Mouse (Mus musculus) activated CD4-positive, CD25-positive, alpha-beta regulatory T cell, adult 4 months (primary cell): ENCODE data around the gene Dhx37. TPM values are rescaled to one million over a fixed set of nuclear protein-coding genes. Genes with fewer than 3 reads are reported as not detected.
"Not testable (repeated sequence)": the region's sequence is repeated elsewhere in the genome, so short reads cannot be mapped to it uniquely, and the experiment has no call there.

ENCODE experiments used
- ATAC-seq: one replicate; pipeline ENCODE4 v1.8.0; 2017
- polyA plus RNA-seq, 2 experiments: library from polyadenylated mRNA; unstranded; fragments of 100-300 nt; shearing (Covaris generic); gene quantifications; one replicate each; pipeline ENCODE4 v1.2.1; 2017

Gene Dhx37
- polyA plus RNA-seq, 2 experiments from 2014 or later = 6.1 to 13.8 TPM

DNA sequence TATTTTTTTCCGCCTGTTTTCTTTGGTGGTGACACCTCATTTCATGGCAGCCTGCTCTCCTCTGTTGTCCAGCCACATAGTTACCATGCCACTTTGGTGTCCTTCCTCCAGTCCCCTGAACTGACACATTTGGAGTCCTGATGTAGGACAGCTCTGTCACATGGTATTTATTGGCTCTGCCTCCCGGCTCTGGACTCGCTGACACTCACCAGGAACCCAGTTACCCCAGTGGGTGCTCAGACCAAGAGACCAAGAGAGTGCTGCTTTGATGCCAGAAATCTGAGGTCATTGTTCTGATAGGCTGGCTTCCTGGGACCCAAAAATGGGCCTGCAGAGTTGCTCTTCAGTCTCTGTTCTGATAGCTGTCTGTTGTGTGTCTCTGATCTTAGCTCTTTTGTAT lies 14.1 kb upstream of the Dhx37 start:
- no peak for ATAC-seq

DNA sequence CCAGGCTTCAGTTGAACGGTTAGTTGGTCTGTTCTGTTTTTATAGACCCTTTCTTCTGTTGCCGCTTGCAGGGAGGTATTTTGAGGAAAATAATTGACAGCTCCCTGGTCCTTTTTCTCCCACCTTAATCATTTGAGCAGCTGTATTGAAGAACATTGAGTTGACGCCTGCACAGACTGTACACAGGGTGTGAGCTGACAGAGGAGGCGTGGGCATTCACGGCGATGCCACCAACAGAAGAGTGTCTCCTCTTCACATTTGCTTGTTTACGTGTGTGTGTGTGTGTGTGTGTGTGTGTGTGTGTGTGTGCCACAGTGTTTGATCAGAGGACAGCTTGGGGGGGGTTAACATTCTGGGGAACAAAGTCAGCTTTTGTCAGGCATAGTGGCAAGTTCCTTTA lies 12.4 kb upstream of the Dhx37 start:
- no peak for ATAC-seq

DNA sequence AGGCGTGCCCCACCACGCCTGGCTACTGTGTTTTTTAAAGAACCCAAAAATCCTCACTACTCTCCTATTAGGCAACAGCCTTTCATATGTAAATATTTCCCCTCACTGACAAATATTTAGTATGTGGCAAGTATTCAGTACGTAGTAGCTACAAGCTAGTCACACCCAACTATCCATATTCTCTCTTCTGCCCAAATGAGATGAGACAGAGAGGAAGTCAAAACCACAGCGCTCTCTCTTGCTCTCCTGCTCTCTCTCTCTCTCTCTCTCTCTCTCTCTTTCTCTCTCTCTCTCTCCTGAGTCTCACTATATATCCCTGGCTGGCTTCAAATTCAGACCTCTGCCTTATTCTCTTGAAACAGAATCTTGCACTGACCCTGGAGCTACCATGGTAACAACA lies 10.6 kb upstream of the Dhx37 start:
- ATAC-seq = peak; percentile 61

DNA sequence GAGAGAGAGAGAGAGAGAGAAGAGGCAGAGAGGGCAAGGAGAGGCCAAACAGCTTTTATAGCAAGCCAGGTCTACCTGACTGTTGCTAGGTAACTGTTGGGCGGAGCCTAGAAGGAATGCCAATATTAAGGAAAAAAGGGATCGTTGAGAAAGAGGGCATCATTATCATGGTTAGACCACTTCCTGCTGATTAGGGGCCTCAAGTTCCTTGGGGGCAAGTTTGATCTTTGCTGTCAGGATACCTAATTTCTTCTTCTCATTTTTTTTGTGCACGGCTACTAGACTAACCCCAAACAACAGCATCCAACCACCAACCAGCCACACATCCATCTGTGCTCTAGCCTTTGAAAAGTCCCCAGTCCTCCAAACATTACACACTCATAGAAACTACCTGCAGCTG lies 10.0 kb upstream of the Dhx37 start:
- no peak for ATAC-seq

DNA sequence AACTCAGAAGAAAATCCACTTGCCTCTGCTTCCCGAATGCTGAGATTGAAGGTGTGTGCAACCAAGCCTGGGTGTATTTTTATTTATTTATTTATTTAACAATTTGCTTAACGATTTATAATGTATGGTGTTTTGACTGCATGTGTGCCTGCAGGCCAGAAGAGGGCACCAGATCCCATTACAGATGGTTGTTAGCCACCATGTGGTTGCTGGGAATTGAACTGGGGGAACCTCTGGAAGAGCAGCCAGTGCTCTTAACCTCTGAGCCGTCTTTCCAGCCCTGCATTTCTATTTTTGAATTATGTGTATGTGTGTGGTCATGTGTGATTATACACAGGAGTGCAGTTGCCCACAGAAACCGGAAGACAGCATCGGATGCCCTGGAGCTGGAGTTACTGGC lies 9.4 kb upstream of the Dhx37 start:
- ATAC-seq = no peak

DNA sequence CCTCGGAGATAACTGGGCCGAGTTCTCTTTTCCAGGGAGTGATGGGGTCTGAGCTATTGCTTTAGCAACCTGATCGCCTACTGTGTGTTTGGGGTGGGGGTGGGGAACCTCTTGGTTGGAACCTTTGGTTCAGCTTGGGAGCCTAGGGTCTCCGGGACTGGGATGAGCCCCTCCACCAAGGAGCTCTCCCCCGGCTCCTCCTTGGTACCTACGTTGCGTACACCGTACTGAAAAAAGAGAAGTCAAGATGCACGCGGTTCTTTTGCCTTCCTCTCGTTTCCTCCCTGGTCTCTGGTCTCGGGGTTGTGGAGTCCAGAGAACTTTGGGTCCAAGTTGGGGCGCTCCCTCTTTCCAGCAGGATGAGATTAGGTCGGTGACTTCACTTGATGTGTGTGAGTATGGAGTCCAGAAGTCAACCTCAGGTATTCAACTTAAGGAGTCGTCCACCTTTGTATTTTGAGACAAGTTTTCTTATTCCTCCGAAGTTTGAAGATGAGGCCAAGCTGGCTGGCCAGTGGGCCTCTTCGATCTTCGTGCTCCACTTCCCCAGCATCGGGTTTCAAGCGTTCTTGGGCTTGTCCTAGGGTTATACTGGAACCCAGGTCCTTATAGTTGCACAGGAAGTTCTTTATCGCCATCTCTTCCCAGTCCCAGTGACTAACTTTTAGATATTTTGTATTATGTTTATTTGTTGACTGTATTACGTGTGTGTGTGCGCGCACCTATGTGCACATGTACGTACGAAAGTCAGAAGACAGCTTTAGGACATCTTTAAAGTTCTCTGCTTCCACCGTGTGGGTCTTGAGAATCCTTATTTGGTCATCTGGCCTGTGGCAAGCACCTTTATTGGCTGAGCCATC lies 8.4 kb upstream of the Dhx37 start:
- ATAC-seq = no peak

DNA sequence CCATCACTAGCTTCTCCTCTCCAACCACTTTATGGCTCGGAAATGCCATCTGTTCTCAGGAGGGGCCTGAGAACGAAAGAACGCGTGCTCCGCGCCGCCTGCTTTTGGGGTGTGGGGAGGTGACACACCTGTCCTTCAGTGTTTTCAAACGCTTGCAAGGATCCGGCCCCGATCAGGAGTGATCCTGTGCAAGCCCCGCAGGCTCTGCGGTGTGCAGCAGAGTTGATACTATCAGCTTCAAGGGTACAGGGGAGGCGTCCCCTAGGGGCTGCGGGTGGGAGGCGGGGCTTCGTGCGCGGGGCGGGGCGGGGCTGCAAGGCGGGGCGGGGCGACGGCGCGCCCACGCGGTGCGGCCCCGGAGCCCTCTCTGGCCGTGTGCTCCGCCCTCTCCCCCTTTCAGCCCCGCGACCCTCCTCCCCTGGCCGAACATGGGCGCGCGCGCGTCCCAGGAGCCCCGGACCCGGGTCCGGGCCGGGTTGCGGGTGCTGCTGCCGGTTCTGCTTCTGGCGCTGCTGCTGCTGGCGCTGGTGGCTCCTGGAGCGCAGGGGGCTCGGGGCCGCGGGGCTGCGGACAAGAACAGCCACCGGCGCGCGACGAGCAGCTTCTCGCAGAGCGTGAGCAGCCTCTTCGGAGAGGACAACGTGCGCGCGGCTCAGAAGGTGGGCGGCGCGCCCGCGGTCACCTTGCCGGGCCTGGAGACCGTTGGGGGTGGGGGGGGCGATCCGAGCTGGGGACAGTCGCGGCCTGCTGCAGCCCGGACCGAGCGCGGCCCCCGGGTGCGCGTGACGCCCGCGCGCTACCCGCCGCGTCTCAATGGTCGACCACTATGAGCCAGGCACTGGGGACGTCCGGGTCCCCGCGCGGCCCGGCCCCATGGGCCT lies 7.6 kb upstream of the Dhx37 start, which contains the start of gene Bri3bp:
Gene Bri3bp, plus strand, starts transcription at position 335 of the 881 bp plus-strand sequence.
- ATAC-seq = peak; percentile 70

DNA sequence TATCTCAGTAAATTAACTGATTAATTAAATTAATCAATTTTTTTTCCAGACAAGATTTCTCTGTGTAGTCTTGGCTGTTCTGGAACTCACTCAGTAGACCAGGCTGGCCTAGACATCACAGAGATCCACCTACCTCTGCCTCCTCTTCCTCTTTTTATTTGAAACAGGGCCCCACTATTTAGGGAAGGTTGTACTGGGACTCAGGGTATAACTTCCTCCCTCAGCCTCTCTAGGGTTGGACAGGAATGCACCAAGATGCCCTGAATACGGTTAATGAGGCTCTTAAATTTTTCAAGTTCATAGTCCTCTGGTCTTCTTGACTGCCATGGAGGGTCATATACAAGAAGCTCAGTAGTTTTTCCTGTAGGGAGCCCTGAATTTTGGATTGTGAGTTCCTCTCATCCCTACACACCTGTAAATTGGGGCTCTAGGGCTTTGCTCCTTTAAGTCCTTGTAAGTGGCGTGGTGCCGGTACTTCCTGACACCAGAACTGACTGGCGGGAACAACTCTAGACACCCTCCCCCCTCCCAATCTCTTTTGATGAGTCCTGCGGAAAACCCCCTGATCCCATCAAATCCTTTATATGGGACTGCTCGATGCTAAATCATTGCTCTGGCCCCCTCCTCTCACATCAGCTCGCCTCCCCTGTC lies 6.8 kb upstream of the Dhx37 start:
- peak; percentile 14 for ATAC-seq

DNA sequence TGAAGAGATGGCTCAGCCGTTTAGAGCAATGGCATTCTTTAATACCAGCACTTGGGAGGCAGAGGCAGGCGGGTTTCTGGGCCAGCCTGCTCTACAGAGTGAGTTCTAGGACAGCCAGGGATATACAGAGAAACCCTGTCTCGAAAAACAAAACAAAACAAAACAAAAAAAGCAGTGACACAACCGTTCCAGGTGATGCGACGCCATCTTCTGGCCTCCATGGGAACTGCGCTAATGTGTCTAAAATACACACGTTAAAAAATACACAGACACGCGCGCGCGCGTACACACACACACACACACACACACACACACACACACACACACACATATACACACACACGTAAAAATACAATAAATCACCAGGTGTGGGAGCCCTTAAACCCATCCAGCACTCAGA lies 426 bp upstream of the Dhx37 start:
- ATAC-seq = peak; percentile 10

DNA sequence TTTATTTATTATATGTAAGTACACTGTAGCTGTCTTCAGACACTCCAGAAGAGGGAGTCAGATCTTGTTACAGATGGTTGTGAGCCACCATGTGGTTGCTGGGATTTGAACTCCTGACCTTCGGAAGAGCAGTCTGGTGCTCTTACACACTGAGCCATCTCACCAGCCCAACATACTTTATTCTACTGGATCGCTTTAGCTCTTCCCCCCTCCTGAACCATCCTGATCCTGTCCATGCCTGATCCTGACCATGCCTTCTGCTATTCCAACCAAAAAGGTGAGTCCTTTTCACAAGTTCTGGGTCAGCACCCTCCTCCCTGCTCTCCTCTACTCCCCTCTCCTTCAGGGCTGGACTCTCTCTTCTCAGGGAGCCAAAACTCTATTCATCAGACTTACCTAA lies 1.6 kb downstream of the Dhx37 start:
- ATAC-seq = not testable (repeated sequence)

DNA sequence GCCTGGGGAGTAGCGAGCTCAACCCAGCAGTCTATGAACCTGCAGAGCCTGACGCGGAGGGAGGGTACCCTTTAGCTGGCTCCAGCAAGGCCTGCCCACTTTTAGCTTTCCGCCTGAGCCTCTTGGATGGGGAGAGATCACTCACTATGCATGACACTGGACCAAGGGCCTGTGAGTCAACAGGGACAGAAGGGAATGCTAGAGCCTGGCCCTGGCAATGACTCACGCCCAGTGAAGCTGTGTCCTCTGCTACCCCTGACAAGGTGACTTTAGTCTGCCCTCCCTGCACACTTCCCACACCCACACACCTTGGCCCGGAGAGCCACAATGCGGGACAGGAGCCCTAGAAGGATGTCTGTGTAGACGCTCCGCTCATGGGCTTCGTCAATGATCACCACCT lies 7.6 kb downstream of the Dhx37 start:
- no peak for ATAC-seq

DNA sequence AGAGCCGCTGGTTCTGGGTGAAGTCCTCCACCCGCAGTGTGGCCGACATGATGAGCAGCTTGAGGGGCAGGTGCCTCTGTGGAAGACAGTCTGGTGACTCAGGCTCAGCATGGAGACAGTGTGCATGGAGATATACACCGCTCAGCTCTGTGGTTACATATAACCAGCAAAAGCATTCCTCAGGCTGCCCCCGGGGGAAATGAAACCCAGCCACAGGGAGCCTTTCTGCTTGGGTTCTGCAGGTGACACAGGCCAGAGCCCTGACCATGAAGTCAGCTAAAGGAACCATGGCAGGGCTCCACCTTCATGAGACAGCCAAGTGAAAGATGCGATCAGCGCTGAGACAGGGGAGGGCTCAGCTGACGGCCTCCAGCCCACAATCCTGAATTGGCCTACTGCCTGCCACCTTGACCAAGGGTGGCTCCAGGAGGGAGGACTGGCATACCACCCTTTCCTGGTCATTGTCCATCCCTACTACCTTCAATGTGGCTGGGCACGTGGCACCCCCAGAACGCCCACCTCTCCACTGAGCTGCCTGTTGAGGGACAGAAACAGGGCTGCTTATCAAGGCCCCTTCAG lies 8.1 kb downstream of the Dhx37 start:
- ATAC-seq = no peak

DNA sequence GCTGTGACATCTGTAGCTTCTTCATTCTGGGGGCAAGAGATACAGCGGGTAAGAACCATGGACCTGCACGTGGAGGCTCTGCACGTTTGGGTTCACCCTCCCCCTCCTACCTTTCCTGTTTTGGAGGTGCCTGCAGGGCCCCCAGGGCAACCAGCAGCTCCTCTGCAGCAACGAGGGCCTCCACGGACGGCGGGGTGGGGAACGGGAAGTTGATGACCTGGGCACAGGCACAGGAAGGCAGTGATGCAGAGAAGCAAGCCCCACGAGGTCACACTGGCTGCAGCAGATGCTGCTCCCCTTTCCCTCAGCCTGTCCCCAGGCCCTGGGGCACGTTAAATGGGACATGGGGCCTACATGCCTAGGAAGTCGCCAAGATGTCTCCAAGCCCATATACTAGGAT lies 14.8 kb downstream of the Dhx37 start:
- no peak for ATAC-seq

DNA sequence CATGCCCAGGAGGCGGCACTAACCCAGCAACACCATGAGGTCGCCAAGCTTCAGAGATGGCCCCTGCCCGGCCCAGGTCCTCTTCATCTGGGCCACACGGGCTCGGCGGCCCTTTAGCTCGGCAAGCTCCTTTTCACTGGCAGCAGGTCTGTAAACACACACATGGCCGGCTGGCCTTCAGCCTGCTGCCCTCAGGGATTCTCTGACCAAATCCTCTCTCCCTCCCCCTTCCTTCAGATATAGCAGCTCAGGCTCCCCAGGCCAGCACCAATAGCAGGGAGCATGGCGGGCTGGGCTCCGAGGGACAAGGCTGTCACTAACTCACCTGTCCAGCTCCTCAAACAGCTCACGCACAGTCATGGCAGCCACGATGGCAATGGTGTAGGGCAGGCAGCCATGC lies 15.3 kb downstream of the Dhx37 start:
- no peak for ATAC-seq

DNA sequence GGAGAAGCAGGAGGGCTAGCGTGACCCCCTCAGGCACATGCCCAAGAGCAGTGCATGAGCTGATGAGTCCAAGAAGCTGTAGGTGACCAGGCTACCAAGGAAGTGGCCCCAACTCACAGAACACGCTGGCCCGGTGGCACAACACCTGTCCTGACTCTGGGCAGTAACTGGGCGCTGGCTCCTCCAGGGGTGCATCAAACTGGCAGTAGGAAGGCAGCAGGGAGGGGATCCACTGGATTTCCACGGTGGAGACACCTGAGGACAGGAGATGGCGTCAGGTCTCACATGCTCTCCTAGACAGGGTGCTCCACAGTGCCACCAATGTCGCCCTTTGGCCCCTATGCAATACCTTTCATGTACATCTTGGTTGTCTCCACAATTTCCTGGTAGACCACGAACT lies 17.7 kb downstream of the Dhx37 start:
- ATAC-seq = no peak

DNA sequence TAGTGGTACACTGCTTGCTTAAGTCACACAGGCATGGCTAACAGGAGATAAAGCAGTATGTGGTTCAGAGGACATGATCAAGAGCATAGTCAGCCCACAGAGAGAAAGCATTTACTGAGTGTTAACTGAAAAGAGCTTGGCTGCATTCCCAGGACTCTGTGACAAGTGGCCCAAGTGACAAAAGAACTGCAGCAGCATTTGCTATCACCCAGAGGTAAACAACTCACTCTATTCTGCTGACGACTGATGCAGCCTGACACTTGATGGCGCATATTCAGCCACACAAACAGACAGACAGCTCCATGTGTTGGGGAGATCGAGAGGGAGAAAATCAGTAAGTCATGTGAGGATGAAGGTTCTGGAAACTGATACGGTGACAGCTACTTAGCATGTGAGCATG lies 20.2 kb downstream of the Dhx37 start:
- no peak for ATAC-seq

DNA sequence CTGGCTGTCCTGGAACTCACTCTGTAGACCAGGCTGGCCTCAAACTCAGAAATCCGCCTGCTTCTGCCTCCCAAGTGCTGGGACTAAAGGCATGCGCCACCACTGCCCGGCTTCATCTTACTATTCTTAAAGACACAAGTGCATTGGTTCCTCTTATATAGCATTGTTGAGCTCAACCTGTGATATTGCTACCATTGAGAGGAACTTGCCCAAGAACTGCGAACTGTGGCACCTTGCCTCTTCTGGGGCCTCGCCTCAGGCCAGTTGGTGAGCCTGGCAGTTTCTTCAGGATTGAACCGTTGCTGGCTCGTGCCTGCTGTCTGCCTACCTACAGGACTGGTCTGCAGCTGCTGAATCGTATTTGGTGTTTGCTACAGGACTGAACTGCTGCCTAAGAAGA lies 21.4 kb downstream of the Dhx37 start:
- not testable (repeated sequence) for ATAC-seq

DNA sequence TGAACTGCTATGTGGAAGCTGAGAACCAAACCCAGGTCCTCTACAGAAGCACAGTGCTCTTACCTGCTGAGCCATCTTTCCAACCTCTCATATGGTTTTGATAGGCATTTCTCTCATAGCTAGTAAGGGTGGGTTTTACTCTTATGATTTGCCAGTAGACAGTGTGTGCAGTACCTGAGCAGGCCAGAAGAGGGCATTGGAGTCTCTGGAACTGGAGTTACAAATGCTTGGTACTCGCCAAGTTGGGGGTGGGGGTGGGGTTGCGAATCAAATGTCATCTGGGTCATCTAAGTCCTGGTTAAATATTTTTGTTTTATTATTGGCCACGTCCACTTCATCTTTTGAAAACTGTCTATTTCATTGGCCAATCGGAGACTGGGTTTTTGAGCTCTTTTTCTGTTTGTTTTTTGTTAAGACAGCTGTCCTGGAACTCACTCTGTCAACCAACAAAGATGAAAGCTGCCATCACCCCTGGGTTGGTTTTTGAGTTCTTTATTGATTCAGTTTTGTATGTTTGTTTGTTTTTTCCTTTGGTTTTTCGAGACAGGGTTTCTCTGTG lies 21.9 kb downstream of the Dhx37 start:
- ATAC-seq = peak; percentile 21

DNA sequence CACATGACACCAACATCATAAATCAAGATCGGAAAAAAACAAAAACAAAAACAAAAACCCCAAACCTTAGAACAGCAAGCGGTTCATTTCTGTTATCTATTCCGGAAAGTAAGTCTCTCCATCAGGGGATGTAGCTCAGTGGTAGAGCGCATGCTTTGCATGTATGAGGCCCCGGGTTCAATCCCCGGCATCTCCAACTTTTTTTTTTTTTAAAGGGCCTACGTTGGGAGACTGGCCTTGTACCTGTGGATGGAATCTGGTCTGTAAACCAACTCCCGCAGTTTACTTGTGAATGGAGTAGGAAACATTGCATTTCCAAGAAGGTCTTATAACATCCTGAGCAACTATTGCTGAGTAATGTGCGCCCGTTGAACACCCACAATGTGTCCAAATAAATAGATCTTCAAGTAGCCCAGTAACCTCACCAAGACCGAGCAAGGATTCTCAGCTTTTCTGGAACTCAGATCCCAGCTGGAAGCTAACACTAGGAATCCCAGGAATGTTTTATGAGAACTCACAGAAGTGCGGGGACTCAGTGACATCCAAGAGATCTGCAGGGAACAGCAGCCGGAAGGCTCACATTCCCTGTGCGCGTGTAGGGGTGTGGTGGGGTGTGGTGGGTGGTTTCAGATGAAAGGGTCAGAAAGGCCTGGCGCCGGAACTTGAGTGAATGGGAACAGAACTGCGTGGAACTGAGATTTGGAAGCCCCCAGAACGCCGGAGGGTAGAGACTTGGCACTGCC lies 24.4 kb downstream of the Dhx37 start:
- ATAC-seq = no peak

DNA sequence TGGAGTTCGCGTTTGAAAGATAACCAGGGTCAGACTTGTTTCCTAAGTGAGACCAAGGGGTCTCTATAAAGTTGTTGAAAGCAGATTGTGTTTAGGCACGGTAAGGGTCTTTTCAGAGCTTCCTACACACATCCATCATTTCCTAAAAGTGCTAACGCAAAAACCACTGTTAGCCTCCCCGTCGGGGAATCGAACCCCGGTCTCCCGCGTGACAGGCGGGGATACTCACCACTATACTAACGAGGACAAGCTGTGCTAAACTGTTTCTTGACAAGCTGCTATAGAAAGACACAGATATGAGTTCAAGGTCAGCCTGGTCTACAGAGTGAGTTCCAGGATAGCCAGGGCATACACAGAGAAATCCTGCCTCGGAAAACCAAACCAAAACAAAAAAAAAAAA lies 25.1 kb downstream of the Dhx37 start:
- peak; percentile 7 for ATAC-seq

DNA sequence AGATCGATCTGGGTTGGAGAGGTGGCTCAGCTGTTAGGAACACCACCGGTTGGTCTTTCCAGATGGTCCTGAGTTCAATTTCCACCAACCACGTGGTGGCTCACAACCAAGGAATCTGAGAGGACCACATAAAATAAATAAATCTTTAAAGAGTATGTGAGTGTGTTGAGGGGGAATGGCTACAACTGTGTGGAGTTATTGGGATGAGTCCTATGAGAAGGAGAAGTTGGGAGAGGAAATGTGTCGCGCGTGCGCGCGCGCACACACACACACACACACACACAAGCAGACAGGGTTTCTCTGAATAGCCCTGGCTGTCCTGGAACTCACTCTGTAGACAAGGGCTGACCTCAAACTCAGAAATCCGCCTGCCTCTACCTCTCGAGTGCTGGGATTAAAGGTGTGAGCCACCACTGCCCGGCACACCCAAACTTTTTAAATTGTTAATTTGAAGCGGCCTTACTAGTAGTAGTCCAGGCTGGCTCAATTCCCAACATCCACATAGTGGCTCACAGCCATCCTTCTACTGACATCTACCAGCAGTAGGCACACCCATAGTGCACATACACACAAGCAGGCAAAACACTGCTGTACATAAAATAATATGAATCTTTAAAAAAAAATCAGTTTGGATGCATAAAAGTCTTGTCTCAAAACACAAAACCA lies 25.9 kb downstream of the Dhx37 start:
- ATAC-seq = no peak
